Mouse (Mus musculus): ENCODE data around the gene Smim9. TPM values are rescaled to one million over a fixed set of nuclear protein-coding genes. Genes with fewer than 3 reads are reported as not detected.

Gene Smim9
- total RNA-seq, 2 experiments from 2014 or later, result not detected

Other genes with a start within 250 kb of the Smim9 start
- gene Gab3, start 78.3 kb downstream of the Smim9 start, total RNA-seq (2015), result 15.3 and 19.9 TPM in 2 replicates
- gene Gab3, start 78.3 kb downstream of the Smim9 start, total RNA-seq (2017), result 6.2 and 10.0 TPM in 2 replicates
- gene Dkc1, start 67.9 kb downstream of the Smim9 start, total RNA-seq (2015), result 37.4 and 41.2 TPM in 2 replicates
- 79.3 and 82.6 TPM in 2 replicates for gene Dkc1, start 67.9 kb downstream of the Smim9 start, total RNA-seq (2017)
- gene Mpp1, start 32.8 kb downstream of the Smim9 start, total RNA-seq (2015), result 95.3 and 104 TPM in 2 replicates
- gene Mpp1, start 32.8 kb downstream of the Smim9 start, total RNA-seq (2017), result 88.8 and 97.8 TPM in 2 replicates
- gene Fundc2, start 218.6 kb upstream of the Smim9 start, total RNA-seq (2015), result 23.5 and 28.2 TPM in 2 replicates
- gene Fundc2, start 218.6 kb upstream of the Smim9 start, total RNA-seq (2017), result 25.3 and 40.4 TPM in 2 replicates
- 0.29 and 1.1 TPM in 2 replicates for gene F8, start 218.8 kb upstream of the Smim9 start, total RNA-seq (2015)
- 0.29 and 0.41 TPM in 2 replicates for gene F8, start 218.8 kb upstream of the Smim9 start, total RNA-seq (2017)

Data from megakaryocyte, adult 5-6 weeks (primary cell).